Mouse (Mus musculus) granulocyte monocyte progenitor cell, adult 5-6 weeks (primary cell): ENCODE results near the gene Cct4. TPM values are rescaled to one million over a fixed set of nuclear protein-coding genes. Genes with fewer than 3 reads are reported as not detected.

Experiments
- ATAC-seq: replicated peaks from 2 replicates; pipeline ENCODE4 v1.8.0; 2016; ENCODE audit warnings: mild to moderate bottlenecking, moderate TSS enrichment, inconsistent platforms; ENCODE audit not compliant: poor library complexity, severe bottlenecking
- total RNA-seq, 2 experiments: library from RNA; stranded (forward) in 1 of 2; stranded (reverse) in 1 of 2; fragments of 200-712, 200-1000 nt in 1 of 2; fragments of >200 nt in 1 of 2; fragmentation: Nextera tagmentation in 1 of 2; gene quantifications; 2 replicates each; pipeline ENCODE4 v1.2.3; 2014 to 2017

The Cct4 gene
- total RNA-seq, 2 experiments from 2014 or later = 190 to 260 TPM

- ATAC-seq = peak; percentile 48; the same call in 1 of the 2 replicates
Observed at GRCm38 (mm10) chr11:23023155-23023554, 32.8 kb downstream of the Cct4 start.

GRCm38 (mm10) chr11:23024169-23024568 lies 33.9 kb downstream of the Cct4 start:
- ATAC-seq = peak; percentile 75

- ATAC-seq = no peak
Observed at GRCm38 (mm10) chr11:23028957-23029356, 38.6 kb downstream of the Cct4 start.

DNA sequence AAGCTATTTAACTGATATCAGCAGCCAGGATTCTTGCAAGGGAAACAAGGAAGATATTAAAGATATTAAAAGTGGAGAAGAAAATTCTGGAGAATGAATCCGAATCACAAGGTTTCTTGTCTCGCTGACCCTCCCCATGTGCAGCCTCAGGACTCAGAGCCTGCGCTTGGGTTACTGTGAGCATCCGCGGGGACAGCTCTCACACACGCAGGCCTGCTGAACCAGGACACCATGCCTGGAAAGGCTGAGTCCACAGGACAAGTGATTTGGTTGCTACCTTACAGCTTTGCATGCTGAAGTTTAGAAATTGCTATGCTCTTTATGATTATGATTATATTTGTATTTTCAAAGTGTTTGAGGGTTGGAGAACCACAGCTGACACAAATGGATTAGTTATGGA lies 39.1 kb downstream of the Cct4 start:
- ATAC-seq = no peak

- no peak for ATAC-seq
Observed at GRCm38 (mm10) chr11:23047252-23047651, 56.9 kb downstream of the Cct4 start.

DNA sequence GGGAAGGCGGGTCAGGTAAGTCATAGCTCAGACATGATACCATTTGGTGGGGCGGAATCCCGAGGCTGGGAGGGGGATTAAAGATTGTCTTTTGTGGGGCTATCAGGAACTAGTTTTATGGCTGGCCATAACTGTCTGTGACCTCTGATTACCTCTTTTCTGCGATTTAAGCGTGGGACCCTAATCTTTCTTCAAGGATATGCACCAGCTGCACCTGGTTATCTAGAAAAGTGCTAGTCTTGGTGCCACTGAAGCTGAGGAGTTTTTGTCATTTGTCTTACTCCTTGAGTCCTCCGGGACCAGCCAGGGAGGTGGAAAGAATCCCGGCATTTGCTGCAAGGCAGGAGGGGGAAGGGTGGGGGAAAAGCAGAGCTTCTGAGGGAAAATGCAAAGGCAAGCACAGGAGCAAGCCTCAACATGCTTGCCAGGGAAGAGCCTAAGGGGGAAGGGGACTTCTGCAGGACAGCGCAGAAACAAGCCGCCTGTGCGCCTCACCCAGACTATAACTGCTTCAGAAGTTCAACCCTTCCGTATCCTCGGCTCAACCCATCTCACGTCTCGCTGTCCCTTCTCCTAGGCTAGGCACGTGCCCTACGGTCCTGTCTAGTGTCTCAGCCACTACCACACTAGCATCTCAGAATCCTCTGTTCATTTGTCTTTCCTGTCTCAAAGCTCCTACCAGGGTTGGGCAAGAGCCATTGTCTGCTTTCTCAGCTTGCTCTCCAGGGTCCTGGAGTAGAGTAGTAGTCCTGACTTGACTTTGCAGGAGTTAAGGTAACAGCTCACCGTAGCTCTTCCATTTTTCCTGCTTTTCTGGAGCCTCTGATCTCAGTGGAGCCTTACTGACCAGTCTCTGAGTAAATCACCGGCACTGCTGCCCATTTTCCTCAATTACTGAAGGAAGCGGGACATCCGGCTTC lies 57.6 kb downstream of the Cct4 start:
- peak; percentile 37 for ATAC-seq

GRCm38 (mm10) chr11:23049642-23050041 lies 59.3 kb downstream of the Cct4 start:
- ATAC-seq = no peak

DNA sequence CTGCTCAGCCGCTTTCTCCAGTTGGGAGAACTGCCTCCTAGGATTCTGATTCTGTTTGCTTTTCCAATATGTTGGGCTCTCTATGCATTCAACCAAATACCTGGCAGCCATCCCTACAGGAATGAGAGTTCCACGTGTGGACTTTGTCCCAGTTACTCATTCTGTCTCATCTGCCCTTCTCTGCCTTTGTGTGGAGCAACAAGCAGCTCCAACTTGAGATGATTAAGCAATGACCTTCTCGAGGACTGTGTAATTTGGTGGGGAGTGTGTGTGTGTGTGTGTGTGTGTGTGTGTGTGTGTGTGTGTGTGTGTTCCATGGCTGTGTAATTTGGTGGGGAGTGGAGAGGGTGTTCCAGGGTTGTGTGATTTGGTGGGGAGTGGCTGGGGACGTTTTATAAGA lies 62.0 kb downstream of the Cct4 start:
- ATAC-seq = no peak

Other genes starting within 250 kb of the Cct4 start
- gene B3gnt2, start 129.6 kb upstream of the Cct4 start, total RNA-seq (2014; fragmentation: Nextera tagmentation) = 8.6 and 12.3 TPM in 2 replicates
- 10.6 and 41.3 TPM in 2 replicates for gene B3gnt2, start 129.6 kb upstream of the Cct4 start, total RNA-seq (2017)
- gene Zrsr1, start 18.5 kb upstream of the Cct4 start, total RNA-seq (2014; fragmentation: Nextera tagmentation) = 3.2 and 4.1 TPM in 2 replicates
- gene Zrsr1, start 18.5 kb upstream of the Cct4 start, total RNA-seq (2017) = 4.5 and 9.3 TPM in 2 replicates
- 70.6 and 93.5 TPM in 2 replicates for gene Gm28048, start 8.4 kb upstream of the Cct4 start, total RNA-seq (2014; fragmentation: Nextera tagmentation)
- 48.6 and 74.5 TPM in 2 replicates for gene Gm28048, start 8.4 kb upstream of the Cct4 start, total RNA-seq (2017)
- gene Commd1, start 8.1 kb upstream of the Cct4 start, total RNA-seq (2014; fragmentation: Nextera tagmentation) = 95.6 and 97.6 TPM in 2 replicates
- 119 and 143 TPM in 2 replicates for gene Commd1, start 8.1 kb upstream of the Cct4 start, total RNA-seq (2017)
- 2.4 and 3.6 TPM in 2 replicates for gene Fam161a, start 17.0 kb downstream of the Cct4 start, total RNA-seq (2014; fragmentation: Nextera tagmentation)
- gene Fam161a, start 17.0 kb downstream of the Cct4 start, total RNA-seq (2017) = 1.3 and 1.7 TPM in 2 replicates